Mouse (Mus musculus) liver, adult 2 months (tissue): ENCODE results near the gene Hsf3.
"Not testable (repeated sequence)": the region's sequence is repeated elsewhere in the genome, so short reads cannot be mapped to it uniquely, and the experiment has no call there.

Source experiments
- CTCF ChIP-seq: fragments of 200-500 bp; IDR thresholded peaks from 2 replicates; pipeline ENCODE4 v1.5.1; 2011; ENCODE audit warnings: low read depth, low read length, control low read depth
- POLR2A ChIP-seq: fragments of 200-500 bp; IDR thresholded peaks from 2 replicates; pipeline ENCODE4 v1.6.1; 2011; ENCODE audit warnings: low read length, control low read depth; ENCODE audit not compliant: insufficient read depth; ENCODE audit errors: extremely low read depth

- not testable (repeated sequence) for TF ChIP-seq POLR2A, CTCF
Observed at GRCm38 (mm10) chrX:96415351-96415750, 40.7 kb downstream of the Hsf3 start.
